12 mouse cellular contexts compared by ENCODE assay signal in genomic region chr14:93786234-93786633, GRCm38 (mm10).
"Had no signal": no experiment of that assay in that cellular context is flagged by ENCODE, and none has a peak within 500 bp of the region (broad histone marks: within the 10 kb centered on the region; RNA-seq: fewer than 3 reads in every experiment).

No protein-coding gene starts in this region.

- H3K27ac ChIP-seq: limb, embryonic 15.5 days; liver, embryonic 13.5 days; midbrain, embryonic 10.5 days; midbrain, embryonic 15.5 days; neural tube, embryonic 12.5 days; stomach, postnatal 0 days had no signal

- H3K4me3 ChIP-seq: limb, embryonic 15.5 days; liver, embryonic 13.5 days; midbrain, embryonic 10.5 days; midbrain, embryonic 15.5 days; neural tube, embryonic 12.5 days had no signal

- DNase-seq: kidney, postnatal 14 days; layer of hippocampus, adult 9-11 months; layer of hippocampus, postnatal 36 days; liver, embryonic 13.5 days; lung, adult 18-20 months; lung, postnatal 36 days; thymus, postnatal 14 days had no signal
